19 mouse cellular contexts compared by ENCODE assay signal in genomic region chr5:66219692-66220091, GRCm38 (mm10). TPM values are rescaled to one million over a fixed set of nuclear protein-coding genes. Genes with fewer than 3 reads are reported as not detected.
DNase-seq lines count a peak whose midpoint lies in the region; ATAC-seq and TF ChIP-seq lines count a peak whose summit lies in the region.
"Had no signal": no experiment of that assay in that cellular context is flagged by ENCODE, and none has a peak within 500 bp of the region (broad histone marks: within the 10 kb centered on the region; RNA-seq: fewer than 3 reads in every experiment).

No protein-coding gene starts in this region.

- no peaks in the 10 kb centered on the region for H3K36me3 ChIP-seq in embryonic facial prominence, embryonic 11.5 days (replicated peaks; ENCODE audit: control insufficient read depth, insufficient read depth, low read depth, low read length)
- H3K36me3 ChIP-seq in embryonic facial prominence, embryonic 10.5 days (replicated peaks) = no peaks in the 10 kb centered on the region
- no peaks in the 10 kb centered on the region for H3K36me3 ChIP-seq in kidney, embryonic 16.5 days (ENCODE audit: insufficient read depth, low read length)
- H3K36me3 ChIP-seq in stomach, embryonic 14.5 days (ENCODE audit: control insufficient read depth, insufficient read depth, low read length) = no peaks in the 10 kb centered on the region
- H3K36me3 ChIP-seq: heart, embryonic 10.5 days; midbrain, embryonic 12.5 days had no signal

- no peak overlapping the region for H3K9ac ChIP-seq in embryonic facial prominence, embryonic 11.5 days (replicated peaks; ENCODE audit: low read length)
- H3K9ac ChIP-seq in kidney, embryonic 16.5 days (replicated peaks; ENCODE audit: low read length) = no peak overlapping the region
- no peak overlapping the region for H3K9ac ChIP-seq in stomach, embryonic 14.5 days (replicated peaks; ENCODE audit: low read depth, low read length)
- H3K9ac ChIP-seq: forebrain, embryonic 13.5 days; midbrain, embryonic 12.5 days had no signal

- TF ChIP-seq POLR2A in brain, embryonic 14.5 days (IDR thresholded peaks at IDR 0.05; ENCODE audit: borderline replicate concordance, extremely low read depth, insufficient read depth, insufficient read length, poor library complexity, severe bottlenecking) = no peak

- no peaks in the 10 kb centered on the region for H3K4me1 ChIP-seq in embryonic facial prominence, embryonic 11.5 days (ENCODE audit: control insufficient read depth, insufficient read depth, low read length)
- peaks cover 29% of the 10 kb centered on the region for H3K4me1 ChIP-seq in embryonic facial prominence, embryonic 10.5 days
- H3K4me1 ChIP-seq in kidney, embryonic 16.5 days (ENCODE audit: insufficient read depth, low read length) = peaks cover 14% of the 10 kb centered on the region
- peaks cover 13% of the 10 kb centered on the region; the same call in 1 of the 2 replicates for H3K4me1 ChIP-seq in stomach, embryonic 14.5 days (ENCODE audit: control insufficient read depth, insufficient read depth, low read length)
- H3K4me1 ChIP-seq: heart, embryonic 10.5 days had no signal

- ATAC-seq in embryonic facial prominence, embryonic 11.5 days (replicated peaks; ENCODE audit: insufficient number of reproducible peaks, low FRiP score, low TSS enrichment, low read depth) = no peak
- peak; percentile 14; the same call in 1 of the 2 replicates for ATAC-seq in kidney, embryonic 16.5 days (ENCODE audit: low FRiP score, low TSS enrichment)
- ATAC-seq in stomach, embryonic 14.5 days (ENCODE audit: insufficient number of reproducible peaks, insufficient read depth, low FRiP score, low read depth) = 0 out of 2 replicates have a peak, but pooled peaks have one; percentile 38
- ATAC-seq: activated CD4-positive, CD25-positive, alpha-beta regulatory T cell, adult 4 months; forebrain, embryonic 13.5 days; hindbrain, embryonic 16.5 days had no signal

- no peak for TF ChIP-seq CTCF in brain, embryonic 14.5 days (IDR thresholded peaks at IDR 0.05; ENCODE audit: borderline replicate concordance, extremely low read depth, insufficient read depth, insufficient read length)

- no peak overlapping the region for H3K4me2 ChIP-seq in embryonic facial prominence, embryonic 11.5 days (ENCODE audit: low read depth, low read length)
- peak overlapping the region; percentile 22 for H3K4me2 ChIP-seq in kidney, embryonic 16.5 days (replicated peaks; ENCODE audit: low read depth, low read length)
- peak overlapping the region; percentile 20; the same call in 1 of the 2 replicates for H3K4me2 ChIP-seq in stomach, embryonic 14.5 days (replicated peaks; ENCODE audit: low read depth, low read length)
- H3K4me2 ChIP-seq: midbrain, embryonic 12.5 days had no signal

- H3K27me3 ChIP-seq in embryonic facial prominence, embryonic 11.5 days (ENCODE audit: control insufficient read depth, insufficient read depth, low read length) = no peaks in the 10 kb centered on the region
- H3K27me3 ChIP-seq in embryonic facial prominence, embryonic 10.5 days (replicated peaks; ENCODE audit: low read depth, poor library complexity, severe bottlenecking) = no peaks in the 10 kb centered on the region
- no peaks in the 10 kb centered on the region for H3K27me3 ChIP-seq in kidney, embryonic 16.5 days (ENCODE audit: insufficient read depth, low read length)
- H3K27me3 ChIP-seq in stomach, embryonic 14.5 days (ENCODE audit: control insufficient read depth, insufficient read depth, low read length) = no peaks in the 10 kb centered on the region
- H3K27me3 ChIP-seq: forebrain, embryonic 13.5 days; midbrain, embryonic 12.5 days had no signal

- H3K27ac ChIP-seq in embryonic facial prominence, embryonic 11.5 days (replicated peaks; ENCODE audit: low read depth, low read length) = no peak overlapping the region
- H3K27ac ChIP-seq in embryonic facial prominence, embryonic 10.5 days (replicated peaks) = no peak overlapping the region
- H3K27ac ChIP-seq in kidney, embryonic 16.5 days (ENCODE audit: low read length) = no peak overlapping the region
- H3K27ac ChIP-seq in stomach, embryonic 14.5 days (ENCODE audit: low read length) = no peak overlapping the region
- H3K27ac ChIP-seq: forebrain, embryonic 13.5 days; heart, embryonic 10.5 days; midbrain, embryonic 12.5 days had no signal

- no peaks in the 10 kb centered on the region for H3K9me3 ChIP-seq in embryonic facial prominence, embryonic 11.5 days (replicated peaks; ENCODE audit: control insufficient read depth, low read length)
- H3K9me3 ChIP-seq in embryonic facial prominence, embryonic 10.5 days = no peaks in the 10 kb centered on the region
- H3K9me3 ChIP-seq in kidney, embryonic 16.5 days (ENCODE audit: low read length) = no peaks in the 10 kb centered on the region
- H3K9me3 ChIP-seq in stomach, embryonic 14.5 days (ENCODE audit: control insufficient read depth, low read depth, low read length) = no peaks in the 10 kb centered on the region
- H3K9me3 ChIP-seq: forebrain, embryonic 13.5 days; heart, embryonic 10.5 days; midbrain, embryonic 12.5 days had no signal

- 33% methylated on average over 6 of the region's 6 CpGs for WGBS in embryonic facial prominence, embryonic 11.5 days
- 67% methylated on average over 6 of the region's 6 CpGs for WGBS in embryonic facial prominence, embryonic 10.5 days
- WGBS in kidney, embryonic 16.5 days = 18% methylated on average over 6 of the region's 6 CpGs
- 23% methylated on average over 6 of the region's 6 CpGs for WGBS in stomach, embryonic 14.5 days

- peak; percentile 55 for DNase-seq in embryonic facial prominence, embryonic 11.5 days (ENCODE audit: low spot score)
- DNase-seq in embryonic facial prominence, embryonic 10.5 days (ENCODE audit: low spot score) = no peak
- DNase-seq in kidney, postnatal 25 days = no peak
- peak; percentile 48 for DNase-seq in brain, embryonic 14.5 days (ENCODE audit: low read depth)
- DNase-seq in right cerebral cortex, adult 2 months (ENCODE audit: low spot score in 2 of 2) = no peak
- DNase-seq in ovary, adult 18-20 months (ENCODE audit: low spot score) = no peak
- DNase-seq: cerebellum, postnatal 14 days; heart, postnatal 14 days; kidney, adult 9 months; layer of hippocampus, adult 9-11 months; lung, postnatal 4 days; thymus, adult 18-20 months had no signal

- H3K4me3 ChIP-seq in embryonic facial prominence, embryonic 11.5 days (ENCODE audit: low read depth, low read length) = no peak overlapping the region
- no peak overlapping the region for H3K4me3 ChIP-seq in embryonic facial prominence, embryonic 10.5 days
- H3K4me3 ChIP-seq in kidney, embryonic 16.5 days (ENCODE audit: low read length) = no peak overlapping the region
- no peak overlapping the region for H3K4me3 ChIP-seq in stomach, embryonic 14.5 days (ENCODE audit: low read depth, low read length)
- H3K4me3 ChIP-seq: forebrain, embryonic 13.5 days; heart, embryonic 10.5 days; midbrain, embryonic 12.5 days had no signal

RNA-seq across cellular contexts. Expression of gene Nsun7, which starts 40.0 kb away (rescaled TPM):
- 0.46 and 0.52 TPM in 2 replicates for polyA plus RNA-seq in embryonic facial prominence, embryonic 11.5 days (2014; fragmentation: Nextera tagmentation; extraction: Ambion mirVana)
- 0.44 and 0.49 TPM in 2 replicates for polyA plus RNA-seq in embryonic facial prominence, embryonic 10.5 days (2016; fragmentation: Nextera tagmentation; extraction: Ambion mirVana)
- polyA plus RNA-seq in kidney, embryonic 16.5 days (2015; fragmentation: Nextera tagmentation; extraction: Ambion mirVana) = 0.24 and 0.69 TPM in 2 replicates
- polyA plus RNA-seq in brain, embryonic 14.5 days (2012; rRNA removed) = 4.0 and 5.0 TPM in 2 replicates
- polyA plus RNA-seq in stomach, embryonic 14.5 days (2014; fragmentation: Nextera tagmentation; extraction: Ambion mirVana) = 0.26 and 0.56 TPM in 2 replicates

RNA-seq across cellular contexts. Expression of gene Rbm47, which starts 46.8 kb away (rescaled TPM):
- polyA plus RNA-seq in embryonic facial prominence, embryonic 11.5 days (2014; fragmentation: Nextera tagmentation; extraction: Ambion mirVana) = 2.9 and 3.6 TPM in 2 replicates
- polyA plus RNA-seq in embryonic facial prominence, embryonic 10.5 days (2016; fragmentation: Nextera tagmentation; extraction: Ambion mirVana) = 3.2 and 4.4 TPM in 2 replicates
- 75.0 and 85.6 TPM in 2 replicates for polyA plus RNA-seq in kidney, embryonic 16.5 days (2015; fragmentation: Nextera tagmentation; extraction: Ambion mirVana)
- 1.4 and 3.7 TPM in 2 replicates for polyA plus RNA-seq in brain, embryonic 14.5 days (2012; rRNA removed)
- 51.1 and 53.2 TPM in 2 replicates for polyA plus RNA-seq in stomach, embryonic 14.5 days (2014; fragmentation: Nextera tagmentation; extraction: Ambion mirVana)

Comparison
In these comparisons a context has a peak if more than half of its experiments do, and no peak if none do; other contexts are left out.
1. DNase-seq: peak in embryonic facial prominence, embryonic 11.5 days (single experiment) and brain, embryonic 14.5 days (single experiment); none in embryonic facial prominence, embryonic 10.5 days (single experiment), kidney, postnatal 25 days (0 of 2), right cerebral cortex, adult 2 months (0 of 2) and ovary, adult 18-20 months (single experiment).